Mouse (Mus musculus) thymus, postnatal 4 days (tissue): ENCODE measurements around the gene Dlec1.

Experiments used
- DNase-seq: peaks from one replicate; pipeline ENCODE4 v3.0.0; 2021

Gene Dlec1

GRCm38 (mm10) chr9:119101992-119102782, at the start of gene Dlec1:
TSS of gene Dlec1 (plus strand) at chr9:119102478.
- peak; percentile 78 for DNase-seq

- DNase-seq = no peak
Measured at GRCm38 (mm10) chr9:119053964-119054576, 48.2 kb upstream of the Dlec1 start.

- DNase-seq = no peak
Measured at GRCm38 (mm10) chr9:119055336-119055735, 46.9 kb upstream of the Dlec1 start.

GRCm38 (mm10) chr9:119058245-119058644, 44.0 kb upstream of the Dlec1 start:
- DNase-seq = no peak

- no peak for DNase-seq
Measured at GRCm38 (mm10) chr9:119060701-119061100, 41.6 kb upstream of the Dlec1 start.

GRCm38 (mm10) chr9:119063036-119063644, 39.1 kb upstream of the Dlec1 start:
- DNase-seq = peak; percentile 48

GRCm38 (mm10) chr9:119064296-119064695, 38.0 kb upstream of the Dlec1 start:
- DNase-seq = no peak

GRCm38 (mm10) chr9:119067601-119068000, 34.7 kb upstream of the Dlec1 start:
- peak; percentile 89 for DNase-seq

GRCm38 (mm10) chr9:119068266-119068665, 34.0 kb upstream of the Dlec1 start:
- DNase-seq = no peak

GRCm38 (mm10) chr9:119070173-119070825, 32.0 kb upstream of the Dlec1 start:
- no peak for DNase-seq

- DNase-seq = peak; percentile 30
Measured at GRCm38 (mm10) chr9:119071786-119072185, 30.5 kb upstream of the Dlec1 start.

GRCm38 (mm10) chr9:119073184-119073895, 28.9 kb upstream of the Dlec1 start:
- DNase-seq = no peak

- DNase-seq = no peak
Measured at GRCm38 (mm10) chr9:119075685-119076084, 26.6 kb upstream of the Dlec1 start.

- no peak for DNase-seq
Measured at GRCm38 (mm10) chr9:119080040-119080675, 22.1 kb upstream of the Dlec1 start.

- DNase-seq = no peak
Measured at GRCm38 (mm10) chr9:119082039-119082438, 20.2 kb upstream of the Dlec1 start.

- no peak for DNase-seq
Measured at GRCm38 (mm10) chr9:119082656-119083430, 19.4 kb upstream of the Dlec1 start.

GRCm38 (mm10) chr9:119083966-119084365, 18.3 kb upstream of the Dlec1 start:
- no peak for DNase-seq

- DNase-seq = no peak
Measured at GRCm38 (mm10) chr9:119086451-119086850, 15.8 kb upstream of the Dlec1 start.

- no peak for DNase-seq
Measured at GRCm38 (mm10) chr9:119087309-119087708, 15.0 kb upstream of the Dlec1 start.

GRCm38 (mm10) chr9:119088148-119088801, 14.0 kb upstream of the Dlec1 start:
- DNase-seq = peak; percentile 81

- no peak for DNase-seq
Measured at GRCm38 (mm10) chr9:119089437-119089836, 12.8 kb upstream of the Dlec1 start.
